Mouse (Mus musculus) left cerebral cortex, postnatal 25 days (tissue): Measurements from ENCODE around the gene Degs1. TPM values are rescaled to one million over a fixed set of nuclear protein-coding genes. Genes with fewer than 3 reads are reported as not detected.
"Not testable (repeated sequence)": the region's sequence is repeated elsewhere in the genome, so short reads cannot be mapped to it uniquely, and the experiment has no call there.

Experiments used
- DNase-seq, 2 experiments: peaks; one replicate each; pipeline ENCODE4 v3.0.0; 2022; ENCODE audit warnings: low spot score in 2 of 2, mixed read lengths in 1 of 2
- intact Hi-C: fragments of 180-260 bp; cut with DNase I; formaldehyde crosslinking; loops from one replicate; pipeline ENCODE4 v1.15.1; 2025
- total RNA-seq, 2 experiments: library from RNA; stranded (reverse); gene quantifications; 2 replicates each; pipeline ENCODE4 v1.2.3; 2021

The Degs1 gene
- total RNA-seq = 10 to 100 TPM; 75.5 to 75.6 TPM

GRCm38 (mm10) chr1:182282091-182283075 lies at the start of gene Degs1:
TSS of gene Degs1 (minus strand) at chr1:182282804.
- DNase-seq = peak; percentile 94
- intact Hi-C loops = loop anchor here (10.0 kb wide), 1 partner anchor 252 kb away; no protein-coding TSS in a partner anchor

GRCm38 (mm10) chr1:182325919-182326318 lies 43.3 kb upstream of the Degs1 start:
- no peak for DNase-seq
- intact Hi-C loops = no loop called here

- DNase-seq = no peak
- intact Hi-C loops = no loop called here
Observed at GRCm38 (mm10) chr1:182324552-182324951, 41.9 kb upstream of the Degs1 start.

GRCm38 (mm10) chr1:182323139-182323538 lies 40.5 kb upstream of the Degs1 start:
- intact Hi-C loops = no loop called here
- DNase-seq = no peak

DNA sequence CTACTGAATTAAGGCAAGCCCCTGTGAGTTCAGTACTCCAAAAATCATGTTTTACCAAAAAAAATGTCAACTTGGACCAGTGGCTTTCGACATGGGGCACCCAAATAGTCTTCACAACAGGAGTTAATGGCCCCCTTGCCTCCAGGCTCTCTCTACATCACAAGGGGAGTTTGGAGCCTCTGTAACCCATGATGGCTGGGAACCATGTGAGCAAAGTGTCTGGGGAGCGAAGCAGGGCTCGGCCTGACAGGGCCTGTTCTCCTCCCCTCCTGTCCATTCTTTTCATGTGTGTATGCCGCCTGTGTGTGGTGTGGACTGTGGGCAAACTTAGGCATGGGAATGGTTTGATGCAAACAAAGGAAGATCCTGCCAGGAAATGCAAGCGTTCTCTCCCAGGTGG lies 31.6 kb upstream of the Degs1 start:
- DNase-seq = no peak
- intact Hi-C loops = no loop called here

- no peak for DNase-seq
- intact Hi-C loops = no loop called here
Observed at GRCm38 (mm10) chr1:182313181-182313580, 30.6 kb upstream of the Degs1 start.

- DNase-seq = no peak
- intact Hi-C loops = no loop called here
Observed at GRCm38 (mm10) chr1:182311376-182311775, 28.8 kb upstream of the Degs1 start.

DNA sequence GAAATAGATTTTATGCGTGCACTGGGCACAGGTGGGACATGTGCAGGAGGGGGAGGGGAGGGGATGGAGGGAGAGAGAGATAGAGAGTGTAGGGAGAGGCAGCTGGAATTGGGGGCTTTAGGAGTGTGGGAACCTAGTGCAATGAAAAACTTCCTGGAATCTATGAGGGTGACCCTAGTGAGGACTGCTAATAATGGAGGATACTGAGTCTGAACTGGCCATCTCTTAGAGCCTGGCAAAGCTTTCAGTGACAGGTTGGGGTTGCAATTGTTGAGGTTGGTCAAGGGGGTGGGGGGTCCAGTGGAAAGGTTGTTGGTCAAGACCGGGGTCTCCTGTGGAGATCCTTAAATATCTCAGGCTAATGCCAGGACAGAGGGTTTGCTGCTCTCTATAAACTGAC lies 27.7 kb upstream of the Degs1 start:
- DNase-seq = no peak
- intact Hi-C loops = no loop called here

GRCm38 (mm10) chr1:182309403-182309802 lies 26.8 kb upstream of the Degs1 start:
- DNase-seq = no peak

GRCm38 (mm10) chr1:182302916-182303315 lies 20.3 kb upstream of the Degs1 start:
- intact Hi-C loops = no loop called here
- DNase-seq = no peak

More at GRCm38 (mm10) chr1:182309403-182309802, 26.8 kb upstream of the Degs1 start:
- intact Hi-C loops = no loop called here

GRCm38 (mm10) chr1:182302176-182302870 lies 19.7 kb upstream of the Degs1 start:
- intact Hi-C loops = no loop called here

DNA sequence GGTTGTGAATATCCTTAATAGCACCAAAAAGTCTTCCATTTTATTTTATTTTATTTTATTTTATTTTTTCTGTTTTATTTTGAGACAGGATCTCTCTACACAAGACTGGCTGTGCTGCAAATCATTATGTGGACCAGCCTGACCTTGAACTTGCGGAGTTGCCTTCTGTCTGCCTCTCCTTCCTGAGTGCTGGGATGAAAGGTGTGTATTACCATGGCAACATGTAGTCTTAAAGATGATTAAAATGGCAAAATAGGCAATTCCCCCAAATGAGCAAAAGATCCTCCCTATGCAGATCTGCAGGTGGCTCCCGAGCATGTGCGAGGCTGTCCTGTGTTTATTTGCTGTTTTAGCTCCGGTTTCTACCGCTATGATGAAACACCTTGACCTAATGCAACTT lies 15.2 kb upstream of the Degs1 start:
- DNase-seq = no peak
- intact Hi-C loops = no loop called here

More at GRCm38 (mm10) chr1:182302176-182302870, 19.7 kb upstream of the Degs1 start:
- DNase-seq = peak in 1 of 2 experiments; percentile 72

DNA sequence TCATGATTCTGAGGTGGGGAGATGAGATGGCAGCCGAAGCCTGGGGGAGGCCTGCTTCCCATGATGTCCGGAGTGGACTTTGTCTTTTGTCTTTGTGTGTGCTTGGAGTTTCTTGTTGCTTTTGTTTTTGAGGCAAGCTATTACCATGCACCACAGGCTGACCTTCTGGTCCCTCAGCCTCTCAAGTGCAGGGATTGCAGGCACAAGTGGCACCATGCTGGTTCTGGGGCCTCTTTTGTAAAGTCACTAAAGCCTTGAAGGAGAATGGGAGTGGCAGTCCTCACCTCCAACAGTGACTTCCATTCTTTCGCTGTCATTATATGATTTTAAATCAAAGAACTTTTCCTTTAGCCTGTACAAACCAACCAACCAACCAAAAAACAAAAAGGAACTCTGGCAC lies 14.6 kb upstream of the Degs1 start:
- no peak for DNase-seq
- intact Hi-C loops = no loop called here

DNA sequence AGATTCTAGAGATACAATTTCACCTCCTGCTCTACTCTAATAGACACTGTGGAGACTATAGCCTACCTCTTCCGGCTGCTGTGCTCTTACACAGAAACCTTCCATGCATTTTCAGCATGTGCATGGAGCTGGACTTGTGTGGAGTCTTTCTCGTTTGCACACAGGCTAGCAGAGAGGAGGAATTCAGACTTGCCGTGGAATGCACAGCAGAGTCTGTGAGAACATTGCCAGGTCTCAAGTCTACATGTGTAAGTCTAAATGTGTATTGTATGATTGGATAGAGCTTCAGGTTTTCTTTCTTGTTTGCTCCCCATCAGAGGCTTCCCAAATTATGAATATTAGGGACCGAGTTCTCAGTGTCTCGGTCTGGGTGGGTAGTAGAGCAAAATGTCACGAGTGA lies 14.2 kb upstream of the Degs1 start:
- DNase-seq = no peak
- intact Hi-C loops = no loop called here

GRCm38 (mm10) chr1:182296141-182296540 lies 13.5 kb upstream of the Degs1 start:
- intact Hi-C loops = no loop called here
- no peak for DNase-seq

GRCm38 (mm10) chr1:182292291-182292690 lies 9.7 kb upstream of the Degs1 start:
- DNase-seq = no peak
- intact Hi-C loops = no loop called here

DNA sequence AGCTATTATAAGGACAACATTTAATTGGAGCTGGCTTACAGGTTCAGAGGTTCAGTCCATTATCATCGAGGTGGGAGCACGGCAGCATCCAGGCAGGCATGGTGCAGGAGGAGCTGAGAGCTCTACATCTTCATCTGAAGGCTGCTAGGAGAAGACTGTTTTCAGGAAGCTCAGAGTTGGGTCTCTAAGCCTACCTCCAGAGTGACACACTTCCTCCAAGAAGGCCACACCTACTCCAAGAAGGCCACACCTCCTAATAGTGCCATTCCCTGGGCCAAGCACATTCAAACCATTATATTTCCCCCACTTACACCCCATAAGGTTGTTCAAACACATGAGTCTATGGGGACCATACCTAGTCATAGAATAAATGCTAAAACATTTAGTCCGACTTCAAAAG lies 8.1 kb upstream of the Degs1 start:
- DNase-seq, intact Hi-C loops: not testable (repeated sequence)

DNA sequence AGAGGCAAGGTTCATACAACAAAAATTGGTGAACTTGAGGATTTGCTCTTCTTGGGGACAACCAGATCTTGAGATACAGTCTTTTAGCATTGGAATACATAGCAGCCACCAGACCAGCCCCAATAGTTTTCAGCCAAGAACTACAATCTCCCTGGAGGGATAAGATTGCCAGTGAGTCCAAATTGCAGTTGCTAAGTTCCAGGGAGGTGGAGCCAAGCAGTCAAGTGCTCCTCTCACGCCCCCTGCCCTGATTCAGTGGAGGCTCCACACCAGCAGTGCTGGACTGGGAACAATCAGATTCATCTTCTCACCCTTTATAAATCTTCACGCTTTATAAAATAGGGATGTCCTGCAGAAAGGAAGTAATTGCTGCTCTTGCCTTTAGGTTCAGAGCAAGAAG lies 7.2 kb upstream of the Degs1 start:
- intact Hi-C loops = loop anchor here (10.0 kb wide), 1 partner anchor 245 kb away; no protein-coding TSS in a partner anchor
- DNase-seq = no peak

DNA sequence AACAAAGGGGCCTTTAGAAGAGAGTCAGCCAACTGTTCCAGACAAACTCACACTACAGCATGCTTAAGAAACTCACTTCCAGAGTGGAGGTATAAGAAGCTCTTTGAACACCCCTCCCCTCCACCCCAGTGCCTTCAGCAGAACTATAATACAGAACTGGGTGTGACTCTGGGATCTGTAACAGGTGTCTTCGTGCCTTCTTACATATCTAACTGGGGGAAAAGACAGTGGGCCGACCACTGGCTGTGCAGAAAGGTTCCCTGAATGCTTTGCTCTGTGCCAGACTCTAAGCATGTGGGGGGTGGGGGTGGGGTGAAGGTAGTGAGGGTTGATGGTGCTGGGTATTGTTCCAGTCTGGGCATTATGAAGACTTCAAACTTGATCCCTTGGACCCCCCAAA lies 6.0 kb upstream of the Degs1 start:
- DNase-seq = no peak

GRCm38 (mm10) chr1:182287781-182288180 lies 5.2 kb upstream of the Degs1 start:
- DNase-seq = no peak
- intact Hi-C loops = loop anchor here (10.0 kb wide), 1 partner anchor 247 kb away; no protein-coding TSS in a partner anchor

More for the DNA sequence above, 6.0 kb upstream of the Degs1 start:
- intact Hi-C loops = loop anchor here (10.0 kb wide), 1 partner anchor 246 kb away; no protein-coding TSS in a partner anchor
